Mouse (Mus musculus) myocyte (in vitro differentiated cells): Measurements from ENCODE around the gene Wdr44. TPM values are rescaled to one million over a fixed set of nuclear protein-coding genes. Genes with fewer than 3 reads are reported as not detected.
A peak's percentile ranks its signal among the peaks of the same experiment; 100 is the strongest.
"Not testable (repeated sequence)": the region's sequence is repeated elsewhere in the genome, so short reads cannot be mapped to it uniquely, and the experiment has no call there.

Experiments
- H3K27me3 ChIP-seq: one replicate; pipeline ENCODE4 v1.6.1; 2011; ENCODE audit not compliant: control insufficient read depth, insufficient read depth, insufficient read length
- H3K36me3 ChIP-seq: one replicate; pipeline ENCODE4 v1.6.1; 2011; ENCODE audit not compliant: control insufficient read depth, insufficient read depth
- H3K4me2 ChIP-seq: one replicate; pipeline ENCODE4 v1.6.1; 2011; ENCODE audit warnings: low read depth, control low read depth
- H3K4me3 ChIP-seq: one replicate; pipeline ENCODE4 v1.5.1; 2011; ENCODE audit warnings: mild to moderate bottlenecking, control low read depth, moderate library complexity
- H3K79me2 ChIP-seq: one replicate; pipeline ENCODE4 v1.6.1; 2011; ENCODE audit not compliant: control insufficient read depth, insufficient read depth
- H3ac ChIP-seq: one replicate; pipeline ENCODE4 v1.6.1; 2011; ENCODE audit not compliant: control insufficient read depth, insufficient read length
- CEBPB ChIP-seq: IDR thresholded peaks from 2 replicates; pipeline ENCODE4 v1.6.1; 2011; ENCODE audit warnings: mild to moderate bottlenecking, moderate library complexity; ENCODE audit not compliant: poor library complexity, insufficient read depth, severe bottlenecking
- MAX ChIP-seq: IDR thresholded peaks from one replicate; pipeline ENCODE4 v1.6.1; 2011; ENCODE audit warnings: low read depth, mild to moderate bottlenecking, control low read depth
- MYOD1 ChIP-seq, 3 experiments: IDR thresholded peaks; one replicate each; pipeline ENCODE4 v1.6.1; 2011; ENCODE audit warnings: control low read depth in 2 of 3, low read depth in 2 of 3, mild to moderate bottlenecking in 2 of 3, moderate library complexity in 1 of 3; ENCODE audit not compliant: insufficient read length in 2 of 3, control insufficient read depth in 1 of 3
- MYOG ChIP-seq, 3 experiments: IDR thresholded peaks; one replicate each; pipeline ENCODE4 v1.6.1; 2011; ENCODE audit warnings: control low read depth in 2 of 3, low read depth in 2 of 3, mild to moderate bottlenecking in 2 of 3; ENCODE audit not compliant: insufficient read length in 2 of 3, control insufficient read depth in 1 of 3, insufficient read depth in 1 of 3
- POLR2A ChIP-seq: IDR thresholded peaks from one replicate; pipeline ENCODE4 v1.6.1; 2011; ENCODE audit warnings: low read depth, mild to moderate bottlenecking, control low read depth, moderate library complexity; ENCODE audit not compliant: insufficient read length
- POLR2AphosphoS2 ChIP-seq: IDR thresholded peaks from one replicate; pipeline ENCODE4 v1.6.1; 2011; ENCODE audit warnings: low read depth, control low read depth; ENCODE audit not compliant: insufficient read length
- REST ChIP-seq: IDR thresholded peaks from one replicate; pipeline ENCODE4 v1.6.1; 2011; ENCODE audit warnings: mild to moderate bottlenecking, control low read depth, moderate library complexity; ENCODE audit not compliant: insufficient read depth, insufficient read length
- TCF3 ChIP-seq: IDR thresholded peaks from one replicate; pipeline ENCODE4 v1.6.1; 2011; ENCODE audit warnings: low read depth, control low read depth; ENCODE audit not compliant: insufficient read length
- USF1 ChIP-seq: IDR thresholded peaks from one replicate; pipeline ENCODE4 v1.6.1; 2011; ENCODE audit warnings: low read depth, mild to moderate bottlenecking, control low read depth, moderate library complexity
- polyA plus RNA-seq: library from polyadenylated mRNA; unstranded; fragments of >200 nt; fragmentation: generic; extraction: Trizol; gene quantifications from one replicate; pipeline ENCODE4 v1.2.1, GENCODE M21; 2012; ENCODE audit warnings: missing spikeins

The Wdr44 gene
- polyA plus RNA-seq, 1 experiment: 8.1 TPM

DNA sequence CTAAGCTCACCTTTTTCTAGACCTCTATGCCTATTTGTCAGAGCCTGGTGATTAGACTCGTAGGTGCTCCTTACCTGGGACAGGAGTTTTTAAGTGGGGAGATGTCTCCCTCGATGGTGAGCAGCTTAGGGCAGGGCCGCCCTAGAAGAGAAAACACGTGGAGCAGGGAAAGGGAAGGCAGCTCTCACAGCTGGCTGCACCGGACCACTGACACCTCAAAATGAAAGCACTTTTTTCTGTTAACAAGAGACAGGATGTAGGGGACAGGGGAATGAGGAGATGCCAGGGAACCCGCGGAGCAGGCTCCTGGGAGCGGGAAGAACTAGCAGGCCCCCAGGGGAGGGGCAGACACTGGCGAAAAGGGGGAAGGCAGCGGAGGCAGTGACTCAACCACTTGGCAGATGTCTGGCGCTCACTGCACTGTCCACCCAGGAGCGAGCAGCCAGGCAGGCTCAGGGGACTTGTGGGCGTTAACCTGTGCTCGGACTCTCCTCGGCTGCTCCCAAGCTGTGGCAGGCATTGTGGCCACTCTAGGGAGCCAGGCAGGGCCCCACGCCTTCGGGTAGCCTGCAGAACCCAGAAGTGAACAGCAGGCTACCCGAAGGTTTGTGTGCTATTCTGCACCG is 130.7 kb downstream of the Wdr44 start:
- no peak overlapping the region for H3ac ChIP-seq
- TF ChIP-seq POLR2AphosphoS2 (no peak), TCF3 (no peak), MYOG (IDR thresholded peaks at IDR 0.05; ENCODE audit: control insufficient read depth in 1 of 3, insufficient read depth in 1 of 3, insufficient read length in 2 of 3, low read depth in 2 of 3) (no peak), CEBPB (no peak), MYOD1 (IDR thresholded peaks at IDR 0.05; ENCODE audit: control insufficient read depth in 1 of 3, insufficient read length in 2 of 3, low read depth in 2 of 3) (no peak), MAX (no peak), USF1 (no peak), POLR2A (no peak)
- no peak overlapping the region for H3K4me2 ChIP-seq
- no peaks in the 10 kb centered on the region for H3K36me3 ChIP-seq
- H3K27me3 ChIP-seq: no peaks in the 10 kb centered on the region
- H3K4me3 ChIP-seq: no peak overlapping the region
- H3K79me2 ChIP-seq: no peaks in the 10 kb centered on the region

DNA sequence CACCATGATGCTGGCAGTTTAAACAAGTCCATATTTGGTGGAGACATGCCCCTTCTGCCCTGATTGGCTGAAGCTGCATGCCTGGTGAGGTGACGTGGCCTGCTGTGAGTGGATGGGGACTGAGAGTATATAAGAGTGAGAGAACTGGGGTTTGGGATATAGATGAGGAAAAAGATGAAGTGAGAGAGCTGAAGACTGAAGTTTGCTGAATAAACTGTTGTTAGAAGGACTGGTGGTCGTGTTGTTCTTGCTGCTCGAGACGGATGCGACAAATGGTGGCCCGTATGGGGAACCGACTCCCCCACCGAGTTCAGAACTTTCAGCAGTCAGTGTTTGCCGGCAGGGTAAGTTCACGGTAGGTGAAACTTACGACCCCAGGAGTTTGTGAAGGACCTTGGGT is 140.9 kb downstream of the Wdr44 start:
- H3K4me2 ChIP-seq: peak overlapping the region; percentile 24
- not testable (repeated sequence) for H3K4me3 ChIP-seq, H3K27me3 ChIP-seq, H3ac ChIP-seq, H3K36me3 ChIP-seq, H3K79me2 ChIP-seq

DNA sequence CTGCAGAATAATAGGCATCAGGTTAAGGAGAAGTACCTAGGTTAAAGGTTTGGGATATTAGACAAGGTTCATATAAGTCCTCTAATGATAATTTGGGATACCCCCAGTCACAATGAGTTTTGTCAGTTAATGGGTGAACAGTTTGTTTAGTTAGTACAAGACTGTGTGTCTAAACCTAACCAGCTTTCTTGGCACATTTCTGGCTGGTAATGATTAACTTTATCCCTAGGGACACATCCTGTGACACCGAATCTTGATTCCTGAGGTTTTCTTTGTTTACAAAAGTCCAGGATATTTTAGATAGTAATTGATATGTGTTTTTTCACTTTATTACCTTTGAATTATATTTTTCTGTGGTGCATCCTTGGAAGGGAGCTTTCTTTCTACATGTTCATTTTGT is 148.1 kb downstream of the Wdr44 start:
- no peaks in the 10 kb centered on the region for H3K79me2 ChIP-seq
- TF ChIP-seq REST: no peak
- no peak for TF ChIP-seq POLR2A
- TF ChIP-seq MAX: no peak
- H3K27me3 ChIP-seq: no peaks in the 10 kb centered on the region
- H3K4me2 ChIP-seq: no peak overlapping the region
- H3K4me3 ChIP-seq: no peak overlapping the region
- no peak overlapping the region for H3ac ChIP-seq
- H3K36me3 ChIP-seq: no peaks in the 10 kb centered on the region

Other genes starting within 250 kb of the Wdr44 start
- 0.07 TPM for gene Gm4907, start 189.5 kb downstream of the Wdr44 start, polyA plus RNA-seq